Mouse (Mus musculus) gastrocnemius, postnatal 4 days (tissue): ENCODE measurements around the gene Taf1b. TPM values are rescaled to one million over a fixed set of nuclear protein-coding genes. Genes with fewer than 3 reads are reported as not detected.

Experiments used
- DNase-seq, 2 experiments: peaks; one replicate each; pipeline ENCODE4 v3.0.0; 2021 to 2022; ENCODE audit warnings: low spot score in 2 of 2, mixed read lengths in 2 of 2
- total RNA-seq, 2 experiments: library from RNA; stranded (reverse); gene quantifications; 2 replicates each; pipeline ENCODE4 v1.2.3; 2021

Taf1b gene
- total RNA-seq, 2 experiments from 2014 or later: 12.7 to 12.9 TPM

GRCm38 (mm10) chr12:24600074-24600473 lies 101.9 kb downstream of the Taf1b start:
- no peak for DNase-seq

GRCm38 (mm10) chr12:24600806-24601205 lies 102.6 kb downstream of the Taf1b start:
- DNase-seq: peak; percentile 37 to 64

GRCm38 (mm10) chr12:24603266-24603665 lies 105.1 kb downstream of the Taf1b start:
- DNase-seq: peak; percentile 43 to 75

GRCm38 (mm10) chr12:24606166-24606565 lies 108.0 kb downstream of the Taf1b start:
- no peak for DNase-seq

Other genes with a start within 250 kb of the Taf1b start
- under 1 TPM; 0.54 to 0.64 TPM for gene Grhl1, start 73.9 kb downstream of the Taf1b start, total RNA-seq
- gene Klf11, start 152.9 kb downstream of the Taf1b start, total RNA-seq: 10 to 100 TPM; 18.9 to 19.4 TPM
- gene Cys1, start 183.5 kb downstream of the Taf1b start, total RNA-seq: 10 to 100 TPM in 1 of 2 experiments, 1 to 10 TPM in 1; 8.0 to 13.9 TPM
- gene Rrm2, start 209.9 kb downstream of the Taf1b start, total RNA-seq: 10 to 100 TPM; 35.7 to 35.8 TPM